In genomic region chr11:81611948-81612797, GRCm38 (mm10) we compare ENCODE assay signal across 7 mouse cellular contexts.
DNase-seq lines count a peak whose midpoint lies in the region; ATAC-seq and TF ChIP-seq lines count a peak whose summit lies in the region.

No protein-coding gene starts in this region.

- TF ChIP-seq RAD21 in CH12.LX (IDR thresholded peaks at IDR 0.05; ENCODE audit: low read depth, low read length) = no peak

- H3K36me3 ChIP-seq in CH12.LX (replicated peaks in 1 of 2; ENCODE audit: control insufficient read depth in 1 of 2, insufficient read depth in 1 of 2, low read length in 1 of 2) (no peaks in the 10 kb centered on the region), ES-E14 (ENCODE audit: control insufficient read depth, insufficient read depth, low read length, poor library complexity, severe bottlenecking) (no peaks in the 10 kb centered on the region)
- no peaks in the 10 kb centered on the region for H3K36me3 ChIP-seq in embryonic facial prominence, embryonic 13.5 days
- H3K36me3 ChIP-seq in intestine, embryonic 16.5 days (ENCODE audit: control insufficient read depth, insufficient read depth, low read length) = no peaks in the 10 kb centered on the region
- no peaks in the 10 kb centered on the region for H3K36me3 ChIP-seq in liver, embryonic 13.5 days

- peaks cover 75% of the 10 kb centered on the region for H3K27me3 ChIP-seq in CH12.LX (replicated peaks)
- peaks cover 24% of the 10 kb centered on the region for H3K27me3 ChIP-seq in embryonic facial prominence, embryonic 13.5 days
- peaks cover 5% of the 10 kb centered on the region; the same call in 1 of the 2 replicates for H3K27me3 ChIP-seq in intestine, embryonic 16.5 days (replicated peaks; ENCODE audit: control insufficient read depth, insufficient read depth, low read length)
- peaks cover 25% of the 10 kb centered on the region for H3K27me3 ChIP-seq in liver, embryonic 13.5 days

- no peak for ATAC-seq in embryonic facial prominence, embryonic 13.5 days (ENCODE audit: insufficient number of reproducible peaks, insufficient read depth, low FRiP score, low TSS enrichment, low read depth)
- ATAC-seq in intestine, embryonic 16.5 days = peak; percentile 58
- ATAC-seq in liver, embryonic 13.5 days (ENCODE audit: low read depth) = no peak

- H3K4me2 ChIP-seq in CH12.LX (ENCODE audit: insufficient read depth, low read depth, poor library complexity, severe bottlenecking) = peak overlapping the region; percentile 57
- H3K4me2 ChIP-seq in embryonic facial prominence, embryonic 13.5 days = peak overlapping the region; percentile 60
- peak overlapping the region; percentile 54 for H3K4me2 ChIP-seq in intestine, embryonic 16.5 days (ENCODE audit: low read depth, low read length)
- H3K4me2 ChIP-seq in liver, embryonic 13.5 days = peak overlapping the region; percentile 8; the same call in 1 of the 2 replicates

- no peak for TF ChIP-seq EP300 in CH12.LX (IDR thresholded peaks at IDR 0.05; ENCODE audit: low read length)

- no peak overlapping the region for H3K27ac ChIP-seq in CH12.LX (ENCODE audit: insufficient read depth, low read depth)
- peak overlapping the region; percentile 41; the same call in 1 of the 2 replicates for H3K27ac ChIP-seq in ES-E14 (ENCODE audit: insufficient read depth, low read depth, low read length, poor library complexity, severe bottlenecking)
- H3K27ac ChIP-seq in embryonic facial prominence, embryonic 13.5 days = no peak overlapping the region
- no peak overlapping the region for H3K27ac ChIP-seq in intestine, embryonic 16.5 days (ENCODE audit: low read length)
- H3K27ac ChIP-seq in liver, embryonic 13.5 days = no peak overlapping the region

- no peak overlapping the region for H3K4me3 ChIP-seq in CH12.LX (replicated peaks in 1 of 3; ENCODE audit: low read depth in 2 of 3, low read length in 2 of 3, poor library complexity in 1 of 3)
- H3K4me3 ChIP-seq in ES-E14 (ENCODE audit: insufficient read depth in 1 of 2, low read depth in 1 of 2, low read length in 2 of 2, poor library complexity in 1 of 2, severe bottlenecking in 1 of 2) = peak overlapping the region; percentile 15 to 45; a peak in 3 of 4 replicates
- H3K4me3 ChIP-seq in embryonic facial prominence, embryonic 13.5 days = peak overlapping the region; percentile 31
- H3K4me3 ChIP-seq in intestine, embryonic 16.5 days (ENCODE audit: low read length) = peak overlapping the region; percentile 38
- H3K4me3 ChIP-seq in liver, embryonic 13.5 days (replicated peaks) = no peak overlapping the region

- TF ChIP-seq CTCF in CH12.LX (conservative IDR thresholded peaks at IDR 0.05 in 1 of 2, IDR thresholded peaks at IDR 0.05 in 1 of 2; ENCODE audit: low read depth in 2 of 2, low read length in 2 of 2) = no peak

- H3K4me1 ChIP-seq in CH12.LX (ENCODE audit: control insufficient read depth in 1 of 2, insufficient read depth in 2 of 2) = no peaks in the 10 kb centered on the region
- peaks cover 4 to 8% of the 10 kb centered on the region in 2 experiments for H3K4me1 ChIP-seq in ES-E14 (ENCODE audit: control insufficient read depth in 2 of 2, insufficient read depth in 2 of 2, low read length in 2 of 2, poor library complexity in 1 of 2)
- peaks cover 17% of the 10 kb centered on the region for H3K4me1 ChIP-seq in embryonic facial prominence, embryonic 13.5 days
- peaks cover 10% of the 10 kb centered on the region for H3K4me1 ChIP-seq in intestine, embryonic 16.5 days (ENCODE audit: control insufficient read depth, insufficient read depth, low read length)
- H3K4me1 ChIP-seq in liver, embryonic 13.5 days (replicated peaks) = 0 out of 2 replicates have a peak, but pooled peaks cover 2% of the 10 kb centered on the region

- H3K79me2 ChIP-seq in CH12.LX (replicated peaks; ENCODE audit: control insufficient read depth, extremely low read depth, insufficient read depth, poor library complexity, severe bottlenecking) = no peaks in the 10 kb centered on the region

- dilution Hi-C loops in CH12.LX (cut with MboI; ENCODE audit: extremely low pct_ligation_motif_present, extremely low pct_unique_long_range_greater_than_20kb, low sequenced_read_pairs) = no loop called here

- no peak overlapping the region for H3K9ac ChIP-seq in CH12.LX (ENCODE audit: insufficient read depth, low read depth)
- no peak overlapping the region for H3K9ac ChIP-seq in ES-E14 (ENCODE audit: insufficient read depth, low read depth, low read length, poor library complexity, severe bottlenecking)
- H3K9ac ChIP-seq in embryonic facial prominence, embryonic 13.5 days = peak overlapping the region; percentile 40; the same call in 1 of the 2 replicates
- no peak overlapping the region for H3K9ac ChIP-seq in intestine, embryonic 16.5 days (ENCODE audit: low read depth, low read length)
- no peak overlapping the region for H3K9ac ChIP-seq in liver, embryonic 13.5 days

- no peak for TF ChIP-seq POLR2A in CH12.LX (IDR thresholded peaks at IDR 0.05; ENCODE audit: low read depth, low read length)

- in situ Hi-C loops in CH12.LX (cut with MboI; ENCODE audit: low pct_ligation_motif_present, low pct_unique_long_range_greater_than_20kb, low sequenced_read_pairs) (no loop called here), ES-E14 (cut with MboI; ENCODE audit: low sequenced_read_pairs in 2 of 2, unreplicated experiment in 2 of 2) (no loop called here)

- H3K9me3 ChIP-seq in CH12.LX (replicated peaks; ENCODE audit: low read length) (no peaks in the 10 kb centered on the region), ES-E14 (ENCODE audit: control insufficient read depth, insufficient read depth, low read depth, low read length) (no peaks in the 10 kb centered on the region)
- no peaks in the 10 kb centered on the region for H3K9me3 ChIP-seq in embryonic facial prominence, embryonic 13.5 days
- H3K9me3 ChIP-seq in intestine, embryonic 16.5 days (ENCODE audit: control insufficient read depth, low read length) = no peaks in the 10 kb centered on the region
- H3K9me3 ChIP-seq in liver, embryonic 13.5 days (replicated peaks) = no peaks in the 10 kb centered on the region

- DNase-seq in CH12.LX (ENCODE audit: extremely low read depth) (no peak), ES-E14 (ENCODE audit: low read depth, low spot score) (peak; percentile 77)
- DNase-seq in liver, embryonic 13.5 days = no peak
- DNase-seq in right cerebral cortex, postnatal 4 days = peak; percentile 61
- DNase-seq in urinary bladder, adult 18-20 months (ENCODE audit: low spot score in 2 of 2) = no peak

- WGBS in embryonic facial prominence, embryonic 13.5 days = 8% methylated on average over 20 of the region's 20 CpGs
- WGBS in intestine, embryonic 16.5 days = 8% methylated on average over 20 of the region's 20 CpGs
- 13% methylated on average over 20 of the region's 20 CpGs for WGBS in liver, embryonic 13.5 days (ENCODE audit: insufficient replicate concordance)

TF ChIP-seq in CH12.LX, 34 proteins besides CTCF, POLR2A, EP300 and RAD21:
- TF ChIP-seq MAZ (IDR thresholded peaks at IDR 0.05; ENCODE audit: low read depth, low read length) (no peak), RCOR1 (conservative IDR thresholded peaks at IDR 0.05; ENCODE audit: low read depth, low read length) (no peak), MYC (IDR thresholded peaks at IDR 0.05; ENCODE audit: low read depth, low read length) (no peak), POLR2AphosphoS2 (IDR thresholded peaks at IDR 0.05; ENCODE audit: low read depth, low read length) (no peak)

TF ChIP-seq in ES-E14, 5 proteins besides CTCF, POLR2A, EP300 and RAD21:
- TF ChIP-seq ZNF384 (IDR thresholded peaks at IDR 0.05; ENCODE audit: low read depth, low read length) (no peak), MAFK (IDR thresholded peaks at IDR 0.05; ENCODE audit: insufficient read depth, low read depth, low read length) (no peak), CHD2 (IDR thresholded peaks at IDR 0.05; ENCODE audit: low read depth, low read length) (no peak), HCFC1 (IDR thresholded peaks at IDR 0.05; ENCODE audit: borderline replicate concordance, insufficient read depth, low read length) (no peak), ZC3H11A (IDR thresholded peaks at IDR 0.05; ENCODE audit: borderline replicate concordance, low read depth, low read length) (no peak)

Comparison
In these comparisons a context has a peak if more than half of its experiments do, and no peak if none do; other contexts are left out.
1. DNase-seq: peak in ES-E14 (single experiment) and right cerebral cortex, postnatal 4 days (single experiment); none in CH12.LX (single experiment), liver, embryonic 13.5 days (single experiment) and urinary bladder, adult 18-20 months (0 of 2).
2. H3K4me2 ChIP-seq: peak in every context shown above with its lines; median percentile 60 in embryonic facial prominence, embryonic 13.5 days; 57 in CH12.LX; 54 in intestine, embryonic 16.5 days; 8 in liver, embryonic 13.5 days.
3. H3K4me3 ChIP-seq: peak in ES-E14 (2 of 2), embryonic facial prominence, embryonic 13.5 days (single experiment) and intestine, embryonic 16.5 days (single experiment); none in CH12.LX (0 of 3) and liver, embryonic 13.5 days (single experiment).